Mouse (Mus musculus) heart, adult 9 months (tissue): ENCODE results near the gene Cacng7.

Experiments used
- DNase-seq, 2 experiments: peaks; one replicate each; pipeline ENCODE4 v3.0.0; 2022; ENCODE audit warnings: low spot score in 2 of 2

Cacng7 gene

DNA sequence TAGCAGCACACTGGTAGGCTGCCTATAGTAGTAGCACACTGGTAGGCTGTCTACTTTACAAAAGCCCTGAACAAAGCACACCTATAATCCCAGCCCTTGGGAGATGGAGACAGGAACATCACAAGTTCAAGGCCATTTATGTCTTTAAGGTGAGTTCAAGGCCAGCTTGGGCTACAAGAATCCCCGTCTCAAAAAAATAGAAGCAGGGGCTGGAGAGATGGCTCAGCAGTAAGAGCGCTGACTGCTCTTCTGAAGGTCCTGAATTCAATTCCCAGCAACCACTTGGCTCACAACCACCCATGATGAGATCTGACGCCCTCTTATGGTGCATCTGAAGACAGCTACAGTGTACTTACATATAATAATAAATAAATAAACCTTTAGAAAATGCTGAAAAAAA, 12.5 kb downstream of the Cacng7 start:
- DNase-seq = no peak

- no peak for DNase-seq
Measured at GRCm38 (mm10) chr7:3347366-3348287, 14.9 kb downstream of the Cacng7 start.

DNA sequence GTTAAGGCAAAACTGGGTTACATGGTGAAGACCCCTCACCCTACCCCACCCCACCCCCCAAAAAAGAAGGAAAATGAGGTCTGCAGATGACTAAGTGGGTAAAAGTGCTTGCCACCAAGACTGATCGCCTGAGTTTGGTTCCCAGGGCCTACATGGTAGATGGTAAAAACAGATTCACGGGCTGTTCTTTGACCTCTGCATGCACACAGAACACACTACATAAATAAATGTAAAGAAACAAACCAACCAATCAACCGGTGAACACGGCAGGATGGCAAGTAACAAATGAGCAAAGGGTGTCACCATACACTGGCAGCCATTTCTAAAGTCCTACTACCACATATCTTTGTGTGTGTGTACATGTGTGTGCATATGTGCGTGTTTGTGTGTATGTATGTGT, 15.6 kb downstream of the Cacng7 start:
- DNase-seq = no peak

DNA sequence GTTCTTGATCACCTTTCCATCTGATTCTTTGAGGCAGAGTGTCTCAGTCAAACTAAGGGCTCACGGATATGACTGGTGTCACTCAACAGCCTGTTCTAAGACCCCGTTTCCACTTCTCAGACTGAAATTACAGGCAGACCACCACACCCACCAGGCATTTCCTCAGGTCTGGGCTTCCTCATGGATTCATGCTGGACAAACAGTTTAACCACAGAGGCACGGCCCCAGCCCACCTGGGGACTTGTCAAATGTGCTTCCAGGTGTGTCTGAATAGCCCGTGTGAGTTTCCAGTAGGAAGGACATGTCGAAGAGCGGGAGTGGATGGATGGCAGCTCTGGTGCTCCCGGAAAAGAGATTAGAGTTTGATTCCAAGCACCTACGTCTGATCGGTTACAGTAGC, 17.0 kb downstream of the Cacng7 start:
- no peak for DNase-seq

GRCm38 (mm10) chr7:3351536-3351935, 18.8 kb downstream of the Cacng7 start:
- DNase-seq = no peak

DNA sequence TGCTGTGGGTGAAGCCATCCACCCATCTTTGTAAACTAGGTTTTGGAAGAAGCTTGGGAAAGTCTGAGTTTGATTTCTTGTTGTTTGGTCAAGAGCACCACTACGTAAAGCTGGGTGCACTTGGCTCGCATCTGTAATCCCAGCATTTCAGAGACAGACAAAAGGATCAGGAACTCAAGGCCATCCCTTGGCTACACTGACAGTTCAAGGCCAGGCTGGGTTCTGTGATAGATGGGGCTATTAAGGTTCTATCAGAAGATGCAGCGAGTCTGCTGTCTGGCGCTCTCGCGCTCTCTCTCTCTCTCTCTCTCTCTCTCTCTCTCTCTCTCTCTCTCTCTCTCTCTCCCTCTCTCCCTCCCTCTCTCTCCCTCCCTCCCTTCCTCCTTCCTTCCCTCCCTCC, 22.1 kb downstream of the Cacng7 start:
- DNase-seq = no peak

- DNase-seq = no peak
Measured at GRCm38 (mm10) chr7:3360678-3361077, 27.9 kb downstream of the Cacng7 start.

GRCm38 (mm10) chr7:3365547-3366279, 33.0 kb downstream of the Cacng7 start:
- no peak for DNase-seq

- DNase-seq = no peak
Measured at GRCm38 (mm10) chr7:3366705-3367516, 34.2 kb downstream of the Cacng7 start.

- no peak for DNase-seq
Measured at GRCm38 (mm10) chr7:3367569-3367968, 34.8 kb downstream of the Cacng7 start.

DNA sequence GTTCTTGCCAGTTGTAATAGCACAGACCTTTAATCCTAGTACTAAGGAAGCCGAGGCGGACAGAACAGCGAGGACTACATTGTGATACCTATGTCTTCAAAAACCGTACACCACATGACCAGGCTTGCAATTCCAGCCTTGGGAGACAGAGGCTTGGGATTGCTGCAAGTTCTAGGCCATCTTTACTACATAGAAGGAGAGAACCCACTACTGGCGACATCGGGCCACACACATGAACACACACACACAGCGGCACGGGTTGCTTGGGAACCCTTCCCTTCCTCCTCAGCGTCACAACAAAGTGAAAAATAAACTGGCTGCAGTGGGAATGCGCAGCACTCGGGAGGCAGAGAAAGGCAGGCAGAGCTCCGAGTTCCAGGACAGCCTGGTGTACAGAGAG, 35.6 kb downstream of the Cacng7 start:
- no peak for DNase-seq

DNA sequence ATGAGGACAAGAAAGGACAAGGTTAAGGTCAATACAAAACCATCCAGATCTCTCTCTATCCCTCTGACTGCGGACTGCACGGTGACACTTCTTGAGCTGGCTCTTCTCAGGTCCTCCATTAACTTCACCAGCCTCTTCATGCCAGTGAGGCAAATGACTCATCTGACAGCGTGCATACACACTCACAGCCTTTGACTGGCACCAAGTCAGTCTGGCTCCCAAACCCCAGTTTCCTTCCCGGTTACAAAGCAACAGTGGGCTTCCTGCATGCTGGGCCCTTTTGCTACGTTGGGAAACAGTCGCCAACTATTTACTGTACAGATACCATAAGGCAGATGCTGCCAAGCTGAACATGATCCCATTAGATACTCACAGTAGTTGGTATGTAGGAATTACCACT, 36.4 kb downstream of the Cacng7 start:
- DNase-seq = no peak

DNA sequence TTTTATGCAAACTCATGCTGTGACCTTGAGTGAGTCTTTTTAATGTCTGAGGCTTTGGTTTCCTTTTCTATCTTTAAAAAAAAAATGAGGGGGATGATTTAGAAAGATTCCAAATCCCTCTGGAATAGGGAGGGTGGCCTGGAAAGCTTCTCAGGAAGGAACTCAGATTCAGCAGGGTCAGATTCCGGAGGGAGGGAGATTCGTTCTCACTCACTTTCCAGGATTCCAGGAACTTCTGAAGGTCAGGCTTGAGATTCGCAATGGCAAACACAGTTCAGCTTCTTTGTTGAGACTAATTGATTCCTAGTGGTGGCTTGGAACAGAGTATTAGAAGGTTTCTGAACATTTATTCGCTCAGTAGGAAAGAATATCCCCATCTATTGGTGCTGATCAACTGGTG, 37.7 kb downstream of the Cacng7 start:
- no peak for DNase-seq

DNA sequence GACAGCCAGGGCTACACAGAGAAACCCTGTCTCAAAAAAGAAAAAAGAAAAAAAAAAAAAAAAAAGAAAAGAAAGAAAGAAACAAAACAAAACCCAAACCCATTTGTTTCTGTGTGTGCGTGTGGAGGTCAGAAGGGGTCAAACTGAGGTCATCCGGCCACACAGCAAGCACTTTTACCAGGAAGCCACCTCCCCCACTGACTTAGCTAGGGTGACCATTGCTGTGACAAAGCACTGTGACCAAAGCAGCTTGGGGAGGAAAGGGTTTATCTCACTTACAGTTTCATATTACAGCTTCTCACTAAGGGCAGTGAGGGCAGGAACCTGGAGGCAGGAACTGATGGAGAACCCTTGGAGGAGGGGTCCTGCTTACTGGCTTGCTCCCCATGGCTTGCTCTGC, 39.6 kb downstream of the Cacng7 start:
- no peak for DNase-seq

DNA sequence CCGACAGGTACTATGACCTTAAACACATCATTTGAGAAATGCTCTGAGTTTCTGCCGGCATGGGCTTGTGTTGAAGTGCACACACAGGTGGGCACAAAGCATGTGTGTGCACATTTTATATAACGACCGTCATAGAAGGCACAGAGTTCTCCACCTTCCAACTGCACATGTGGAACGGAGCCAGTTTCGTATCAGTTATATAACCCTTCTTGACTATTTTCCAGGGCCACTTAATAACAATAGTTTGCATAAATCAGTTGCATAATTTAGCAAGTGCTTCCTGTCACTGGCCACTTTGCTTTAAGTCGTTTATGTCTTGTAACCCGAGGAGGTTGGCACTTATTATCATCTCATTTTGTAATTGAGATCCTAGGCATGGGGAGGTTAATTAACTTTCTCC, 41.0 kb downstream of the Cacng7 start:
- no peak for DNase-seq

DNA sequence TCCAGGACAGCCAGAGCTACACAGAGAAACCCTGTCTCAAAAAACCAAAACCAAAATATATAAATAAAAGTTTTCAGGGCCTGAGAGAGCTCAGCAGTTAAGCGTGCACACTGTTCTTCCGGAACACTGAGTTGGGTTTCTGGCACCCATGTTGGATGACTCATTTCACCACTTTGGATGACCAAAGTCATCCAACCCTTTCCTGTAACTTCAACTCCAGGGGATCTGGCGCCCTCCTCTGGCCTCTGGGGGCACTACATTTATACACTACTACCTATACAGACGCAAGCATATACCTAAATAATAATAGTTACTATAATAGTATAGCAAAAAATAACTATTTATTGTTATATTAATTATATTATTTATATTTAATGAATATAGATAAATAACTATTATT, 44.1 kb downstream of the Cacng7 start:
- peak; percentile 12 to 39 for DNase-seq

DNA sequence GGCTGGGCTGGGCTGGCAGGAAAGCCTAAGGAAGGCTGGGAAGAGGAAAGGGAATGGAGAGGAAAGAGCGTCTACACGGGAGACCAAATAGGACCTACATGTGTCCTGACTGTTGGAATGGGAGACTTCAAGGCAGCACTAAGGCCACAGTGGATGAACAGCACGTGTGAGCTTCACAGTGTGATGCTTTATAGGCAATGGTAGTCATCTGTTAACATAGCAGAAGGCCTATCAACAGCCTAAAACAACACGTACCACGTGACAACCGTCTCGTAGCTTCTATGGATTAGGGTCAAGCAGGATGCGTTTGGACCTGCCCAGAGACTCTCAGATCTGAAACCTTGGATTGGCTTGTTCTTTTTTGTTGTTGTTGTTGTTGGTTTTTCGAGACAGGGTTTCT, 49.4 kb downstream of the Cacng7 start:
- no peak for DNase-seq

- no peak for DNase-seq
Measured at GRCm38 (mm10) chr7:3384807-3385319, 52.1 kb downstream of the Cacng7 start.

- no peak for DNase-seq
Measured at GRCm38 (mm10) chr7:3386036-3386730, 53.4 kb downstream of the Cacng7 start.

GRCm38 (mm10) chr7:3387761-3388160, 55.0 kb downstream of the Cacng7 start:
- no peak for DNase-seq

DNA sequence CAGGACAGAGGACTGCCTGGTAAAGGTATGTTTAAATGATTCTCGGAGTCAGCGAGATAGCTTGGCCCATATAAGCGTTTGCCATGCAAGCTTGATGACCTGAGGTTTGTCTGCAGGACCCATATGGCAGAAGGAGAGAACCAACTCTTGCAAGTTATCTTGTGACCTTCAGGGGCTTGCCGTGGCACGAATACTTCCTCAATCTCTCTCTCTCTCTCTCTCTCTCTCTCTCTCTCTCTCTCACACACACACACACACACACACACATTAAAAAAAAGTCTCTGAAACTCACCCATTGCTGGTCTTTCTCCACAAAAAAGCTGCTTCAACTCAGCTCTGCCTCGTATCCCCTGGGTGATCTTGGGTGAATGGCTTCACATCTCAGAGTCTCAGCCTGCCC, 56.1 kb downstream of the Cacng7 start:
- no peak for DNase-seq
